Mouse (Mus musculus) spleen, adult 2 months (tissue): Measurements from ENCODE around the gene Plekhh3. TPM values are rescaled to one million over a fixed set of nuclear protein-coding genes. Genes with fewer than 3 reads are reported as not detected.

Experiments
- DNase-seq, 2 experiments: peaks; one replicate each; pipeline versions ENCODE4 v3.0.0 to v3.0.0-alpha.2; 2012 to 2021; ENCODE audit warnings: low spot score in 2 of 2, low read depth in 1 of 2
- H3K27ac ChIP-seq: fragments of 200-500 bp; 2 replicates; pipeline ENCODE4 v1.5.1; 2012; ENCODE audit warnings: low read length, inconsistent platforms; ENCODE audit not compliant: insufficient read depth
- H3K27me3 ChIP-seq: fragments of 200-500 bp; 2 replicates; pipeline ENCODE4 v1.6.1; 2012; ENCODE audit warnings: mild to moderate bottlenecking, moderate library complexity, low read length, inconsistent platforms; ENCODE audit not compliant: control insufficient read depth, insufficient read depth
- H3K36me3 ChIP-seq: fragments of 200-500 bp; 2 replicates; pipeline ENCODE4 v1.6.1; 2012; ENCODE audit warnings: mild to moderate bottlenecking, low read length, inconsistent platforms; ENCODE audit not compliant: control insufficient read depth, insufficient read depth
- H3K4me1 ChIP-seq: fragments of 200-500 bp; 2 replicates; pipeline ENCODE4 v1.6.1; 2011; ENCODE audit warnings: inconsistent platforms; ENCODE audit not compliant: control insufficient read depth, insufficient read depth, insufficient read length
- H3K4me3 ChIP-seq: fragments of 200-500 bp; 2 replicates; pipeline ENCODE4 v1.5.1; 2011; ENCODE audit warnings: mild to moderate bottlenecking, inconsistent platforms; ENCODE audit not compliant: insufficient read depth, insufficient read length; ENCODE audit errors: extremely low read depth
- CTCF ChIP-seq: fragments of 200-500 bp; IDR thresholded peaks from 2 replicates; pipeline ENCODE4 v1.5.1; 2011; ENCODE audit warnings: mild to moderate bottlenecking, inconsistent platforms; ENCODE audit not compliant: insufficient read depth, insufficient read length, insufficient replicate concordance; ENCODE audit errors: extremely low read depth
- POLR2A ChIP-seq: fragments of 200-500 bp; IDR thresholded peaks from 2 replicates; pipeline ENCODE4 v1.6.1; 2011; ENCODE audit warnings: low read depth, low read length, inconsistent platforms
- WGBS: fragments of 180-500 bp; shearing (Covaris S2); methylation state at CpG from one replicate; pipeline ENCODE4 v1.1.7; 2018; 5-methylcytosine and 5-hydroxymethylcytosine counted together
- polyA plus RNA-seq: library from polyadenylated mRNA; depleted of rRNA; stranded (reverse); fragments of >200 nt; gene quantifications from 2 replicates; pipeline ENCODE4 v1.2.3, GENCODE M21; 2012

Plekhh3 gene
- polyA plus RNA-seq, 1 experiment: 5.8 TPM

DNA sequence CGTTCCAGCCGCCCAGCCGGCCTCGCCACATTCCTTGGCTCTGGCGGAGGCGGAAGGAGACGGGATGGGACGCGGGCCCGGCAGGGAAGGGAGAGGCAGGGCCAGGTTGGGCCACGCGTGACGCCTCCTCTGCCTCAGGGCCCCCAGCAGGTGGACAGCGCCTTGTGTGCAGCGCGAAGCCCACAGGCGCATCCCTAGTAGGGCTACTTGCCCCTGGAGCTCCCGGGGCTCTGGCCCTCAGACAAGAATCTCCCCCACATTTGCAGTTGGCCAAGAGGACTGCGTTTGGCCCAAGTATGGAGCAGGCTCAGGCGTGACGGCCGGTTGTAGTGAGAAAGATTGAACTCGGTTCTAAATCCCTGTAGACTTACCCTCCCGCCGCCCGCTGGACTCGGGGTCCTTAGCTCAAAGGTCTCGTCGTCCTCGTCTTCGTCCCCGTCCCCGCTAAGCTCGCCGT is 769 bp downstream of the Plekhh3 start, which contains the start of gene Cntnap1:
TSS of gene Cntnap1 (plus strand) at position 170 of the 457 bp plus-strand sequence.
- Histone ChIP-seq H3K4me1 (peaks cover 25% of the 10 kb centered on the region), H3K4me3 (peak within 1 kb of the TSS; percentile 52), H3K27me3 (peaks cover 29% of the 10 kb centered on the region), H3K27ac (peak within 1 kb of the TSS; percentile 52), H3K36me3 (no peaks in the 10 kb centered on the region)
- TF ChIP-seq POLR2A: no peak
- TF ChIP-seq CTCF: no peak
- WGBS: 3% methylated on average over 35 of the region's 35 CpGs
- DNase-seq: no peak

DNA sequence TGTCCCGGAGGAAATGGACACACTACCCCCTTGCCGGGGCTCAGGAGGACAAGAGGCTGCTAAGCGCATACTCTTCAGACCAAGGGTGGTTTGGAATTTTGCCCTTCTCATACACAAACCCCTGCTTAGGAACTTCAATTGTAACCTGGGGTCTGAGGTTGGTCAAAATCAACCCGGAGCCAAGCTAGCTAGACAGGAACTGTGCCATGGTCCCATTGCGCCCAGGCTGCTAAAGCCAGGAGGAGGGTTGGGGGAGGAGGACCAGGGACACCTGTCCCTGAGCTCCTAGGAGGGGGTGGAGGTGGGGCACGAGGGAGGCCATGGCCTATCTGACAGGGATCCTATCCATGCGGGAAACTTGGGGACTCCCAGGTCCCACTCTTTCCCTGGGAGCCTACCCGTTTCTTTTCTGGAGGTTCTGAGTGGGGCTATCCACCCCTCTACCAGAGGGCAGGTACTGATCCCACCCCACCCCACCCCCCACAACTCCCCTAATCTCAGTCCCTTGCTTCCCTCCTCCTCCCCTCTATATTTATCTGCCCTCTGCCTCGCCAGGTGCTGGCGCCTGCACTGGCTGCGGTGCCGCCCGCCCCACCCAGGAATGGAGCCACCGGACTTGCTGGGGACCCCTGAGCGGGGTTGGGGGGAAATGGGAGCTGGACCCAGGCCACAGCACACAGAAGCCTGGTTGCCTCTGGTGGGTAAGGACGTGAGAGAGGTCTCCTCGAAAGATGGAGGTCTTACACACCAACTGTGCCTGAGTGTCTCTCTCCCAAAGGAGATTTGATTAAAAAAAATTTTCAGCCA is 1.6 kb downstream of the Plekhh3 start:
- TF ChIP-seq CTCF: no peak
- TF ChIP-seq POLR2A: no peak
- H3K4me3 ChIP-seq: peak overlapping the region; percentile 10; the same call in 1 of the 2 replicates
- no peak overlapping the region for H3K27ac ChIP-seq
- WGBS: 26% methylated on average over 17 of the region's 17 CpGs
- no peak for DNase-seq
- peaks cover 19% of the 10 kb centered on the region for H3K4me1 ChIP-seq
- H3K27me3 ChIP-seq: peaks cover 36% of the 10 kb centered on the region
- H3K36me3 ChIP-seq: no peaks in the 10 kb centered on the region

DNA sequence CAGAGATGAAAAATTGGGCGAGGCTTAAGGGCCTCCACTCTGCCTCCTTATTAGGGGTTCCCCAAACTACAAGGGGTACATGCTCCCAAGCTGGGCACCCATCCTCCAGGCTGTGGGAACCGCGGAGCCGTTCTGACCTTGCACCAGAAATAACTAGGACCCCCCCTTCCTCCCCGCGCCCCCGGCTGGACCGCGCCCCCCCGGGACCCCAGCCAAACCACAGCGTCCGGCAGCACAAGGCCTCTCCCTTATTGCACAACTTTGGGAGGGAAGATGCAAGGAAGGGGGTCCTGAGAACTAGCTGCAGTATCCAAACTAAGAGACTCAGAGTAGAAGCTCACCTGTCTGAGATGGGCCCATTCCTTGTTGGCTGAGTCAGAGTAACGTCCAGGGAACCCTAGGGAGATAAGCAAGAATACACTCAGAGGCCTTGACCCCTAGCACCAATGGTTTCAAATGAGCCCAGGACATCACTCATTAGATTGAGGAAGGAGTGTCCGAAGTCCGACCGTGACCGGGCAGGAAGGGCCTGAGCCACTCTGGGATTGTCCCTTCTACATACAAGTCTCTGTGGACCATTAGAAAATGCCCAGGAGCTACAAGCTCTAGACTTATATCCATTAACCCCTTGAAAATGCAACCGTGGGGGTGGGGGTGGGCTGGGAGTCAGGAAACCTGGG is 2.7 kb downstream of the Plekhh3 start:
- Histone ChIP-seq H3K36me3 (no peaks in the 10 kb centered on the region), H3K4me1 (peaks cover 18% of the 10 kb centered on the region), H3K4me3 (no peak overlapping the region), H3K27me3 (peaks cover 46% of the 10 kb centered on the region), H3K27ac (no peak overlapping the region)
- no peak for DNase-seq
- TF ChIP-seq CTCF: no peak
- TF ChIP-seq POLR2A: no peak
- WGBS: 21% methylated on average over 18 of the region's 18 CpGs

DNA sequence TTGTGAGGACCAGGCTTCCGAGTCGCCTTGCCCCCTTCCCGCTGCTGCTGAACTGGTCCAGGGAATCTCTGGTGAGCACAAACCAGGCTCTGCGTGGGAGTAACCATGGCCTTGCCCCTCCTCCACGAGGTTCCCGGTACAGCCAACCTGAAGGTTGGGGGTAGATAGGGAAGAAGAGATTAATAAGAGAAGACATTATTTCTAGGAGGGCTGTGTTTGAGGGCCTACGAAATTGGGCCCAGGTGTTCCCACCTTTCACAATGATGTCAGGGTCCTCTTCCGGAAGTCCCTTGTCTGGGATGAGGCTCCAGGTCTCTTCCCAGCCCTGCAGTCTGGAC is 3.2 kb downstream of the Plekhh3 start:
- WGBS: 44% methylated on average over 8 of the region's 8 CpGs
- DNase-seq: no peak
- Histone ChIP-seq H3K36me3 (no peaks in the 10 kb centered on the region), H3K4me1 (peaks cover 15% of the 10 kb centered on the region), H3K27me3 (peaks cover 46% of the 10 kb centered on the region), H3K27ac (no peak overlapping the region), H3K4me3 (no peak overlapping the region)
- TF ChIP-seq CTCF (no peak), POLR2A (no peak)

DNA sequence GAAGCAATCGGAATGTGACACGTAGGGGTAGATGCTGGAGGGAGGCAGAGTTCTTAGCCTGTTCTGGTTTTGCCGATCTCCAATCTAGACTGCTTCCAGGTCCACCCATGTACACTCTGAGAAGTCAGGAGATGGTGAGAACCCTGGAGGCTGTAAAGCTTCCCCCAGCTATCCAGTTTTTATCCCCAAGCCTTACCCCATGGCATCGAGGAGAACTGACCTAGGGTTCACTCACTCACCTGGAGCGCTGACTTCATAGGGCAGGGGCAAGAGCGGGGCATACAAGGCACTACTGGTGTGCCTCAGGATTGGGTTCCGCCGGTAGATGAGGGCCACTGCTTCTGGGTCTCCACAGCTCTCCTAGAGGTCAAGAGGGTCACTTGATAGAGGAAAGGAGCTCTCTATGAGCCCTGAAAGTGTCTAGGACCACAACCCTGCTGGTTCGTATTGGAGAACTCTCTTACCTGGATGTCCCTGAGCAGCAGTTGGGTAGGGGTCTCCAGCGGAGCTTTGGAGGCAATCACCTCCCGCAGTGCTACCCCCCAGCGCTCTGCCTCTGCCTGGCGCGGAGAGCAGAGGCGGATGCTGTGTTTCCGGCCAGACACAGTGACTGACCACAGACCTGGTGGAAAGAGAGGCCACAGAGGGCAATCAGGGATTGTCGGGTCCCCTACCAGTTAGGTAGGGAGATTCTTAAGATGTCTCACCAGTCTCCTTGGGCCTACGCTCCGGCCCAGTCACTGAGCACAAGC is 3.8 kb downstream of the Plekhh3 start:
- WGBS: 51% methylated on average over 19 of the region's 19 CpGs
- TF ChIP-seq POLR2A: no peak
- no peak for TF ChIP-seq CTCF
- H3K27ac ChIP-seq: no peak overlapping the region
- DNase-seq: no peak
- H3K4me1 ChIP-seq: peaks cover 14% of the 10 kb centered on the region
- H3K27me3 ChIP-seq: peaks cover 46% of the 10 kb centered on the region
- H3K4me3 ChIP-seq: no peak overlapping the region
- no peaks in the 10 kb centered on the region for H3K36me3 ChIP-seq

DNA sequence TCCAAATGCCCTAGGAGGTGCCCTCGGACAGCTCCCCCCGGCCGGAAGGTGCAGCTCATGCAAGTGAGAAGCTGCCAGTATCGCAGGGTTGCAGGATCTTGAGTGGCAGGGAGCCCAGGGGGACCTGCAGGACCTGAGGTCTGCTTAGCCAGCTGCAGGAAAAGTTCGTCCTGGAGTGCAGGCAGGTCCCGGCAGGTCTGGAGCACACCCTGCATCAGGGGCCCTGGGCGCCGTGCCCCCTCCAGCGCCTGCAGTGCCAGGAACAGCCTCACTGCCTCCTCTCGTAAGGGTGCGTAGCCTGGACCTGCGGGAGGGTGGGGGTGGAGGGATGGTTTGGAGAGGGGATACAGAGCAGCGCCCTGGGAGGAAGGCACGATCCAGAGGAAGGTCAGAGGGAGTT is 4.8 kb downstream of the Plekhh3 start:
- Histone ChIP-seq H3K27me3 (peaks cover 43% of the 10 kb centered on the region), H3K4me1 (peaks cover 12% of the 10 kb centered on the region), H3K27ac (no peak overlapping the region), H3K4me3 (no peak overlapping the region), H3K36me3 (no peaks in the 10 kb centered on the region)
- 64% methylated on average over 14 of the region's 14 CpGs for WGBS
- no peak for TF ChIP-seq CTCF
- TF ChIP-seq POLR2A: no peak
- DNase-seq: no peak
